Mouse (Mus musculus) heart, postnatal 0 days (tissue): Measurements from ENCODE around the gene Pof1b.

Experiments used
- CTCF ChIP-seq: IDR thresholded peaks from 2 replicates; pipeline ENCODE4 v1.5.1; 2016; ENCODE audit warnings: antibody characterized with exemption, control low read depth, low read depth
- EP300 ChIP-seq: IDR thresholded peaks from 2 replicates; pipeline ENCODE4 v1.6.1; 2016; ENCODE audit warnings: antibody characterized with exemption, low read depth

DNA sequence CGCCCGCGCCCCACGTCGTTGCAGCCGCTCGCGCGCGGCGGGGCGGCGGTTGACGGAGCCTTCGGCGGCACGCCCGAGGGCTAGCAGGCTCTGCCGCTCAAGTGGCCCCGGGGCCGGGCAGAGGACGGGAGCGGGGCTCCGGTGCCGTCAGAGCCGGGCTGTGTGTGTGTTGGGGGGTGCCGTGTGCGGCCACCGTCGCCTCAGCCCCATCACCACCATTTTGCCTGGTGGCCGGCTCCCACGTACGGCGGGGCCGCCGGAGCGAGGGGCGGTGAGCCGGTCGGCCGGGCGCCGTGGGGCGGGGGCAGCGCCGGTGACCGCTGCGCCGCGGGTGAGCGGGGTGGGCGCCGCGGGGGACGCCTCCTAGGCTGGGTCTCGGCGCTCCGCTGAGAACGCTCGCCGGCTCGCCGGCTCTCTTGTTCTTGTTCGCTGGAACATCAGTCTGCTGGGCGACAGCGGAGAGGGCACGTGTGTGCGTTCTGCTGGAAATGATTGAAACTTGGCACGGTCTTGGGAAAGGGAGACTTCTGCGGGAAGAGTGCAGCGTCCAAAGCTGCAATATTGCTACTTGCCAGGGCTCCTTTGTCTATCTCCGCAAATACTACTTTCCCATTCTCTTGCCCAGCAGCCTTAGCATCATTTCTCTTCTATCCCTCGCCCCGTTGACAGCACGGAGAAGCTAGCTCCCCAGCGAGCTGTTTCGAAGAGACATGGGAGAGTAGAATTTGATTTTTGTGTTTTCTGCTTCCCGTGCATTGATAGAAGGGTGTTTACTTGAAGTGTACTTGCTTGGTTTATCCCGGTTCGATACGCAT lies 96.9 kb downstream of the Pof1b start:
- TF ChIP-seq CTCF (no peak), EP300 (no peak)
